In genomic region chr12:87328025-87328424, GRCm38 (mm10) we compare ENCODE assay signal across 15 mouse cellular contexts. TPM values are rescaled to one million over a fixed set of nuclear protein-coding genes. Genes with fewer than 3 reads are reported as not detected.
A peak's percentile ranks its signal among the peaks of the same experiment; 100 is the strongest.
DNase-seq lines count a peak whose midpoint lies in the region; ATAC-seq and TF ChIP-seq lines count a peak whose summit lies in the region.
"Had no signal": no experiment of that assay in that cellular context is flagged by ENCODE, and none has a peak within 500 bp of the region (broad histone marks: within the 10 kb centered on the region; RNA-seq: fewer than 3 reads in every experiment).

No protein-coding gene starts in this region.

- no peak for TF ChIP-seq EP300 in lung, postnatal 0 days (IDR thresholded peaks at IDR 0.05)

- WGBS in lung, postnatal 0 days: 52% methylated on average over 4 of the region's 4 CpGs
- 61% methylated on average over 4 of the region's 4 CpGs for WGBS in lung, adult 2 months
- WGBS in forebrain, embryonic 15.5 days: 8% methylated on average over 4 of the region's 4 CpGs
- WGBS in stomach, embryonic 16.5 days: 54% methylated on average over 4 of the region's 4 CpGs

- TF ChIP-seq POLR2A in lung, adult 2 months (IDR thresholded peaks at IDR 0.05; ENCODE audit: borderline replicate concordance, extremely low read depth, low read depth, low read length): no peak

- peaks cover 6% of the 10 kb centered on the region; the same call in 1 of the 2 replicates for H3K4me1 ChIP-seq in lung, postnatal 0 days (ENCODE audit: insufficient read depth, low read depth, low read length)
- H3K4me1 ChIP-seq in lung, adult 2 months (ENCODE audit: control insufficient read depth, insufficient read depth, low read length): no peaks in the 10 kb centered on the region; the same call in 1 of the 2 replicates
- H3K4me1 ChIP-seq in forebrain, embryonic 15.5 days: peaks cover 20% of the 10 kb centered on the region
- H3K4me1 ChIP-seq in stomach, embryonic 16.5 days (ENCODE audit: control insufficient read depth, insufficient read depth, low read length): peaks cover 7% of the 10 kb centered on the region; the same call in 1 of the 2 replicates

- no peak overlapping the region for H3K27ac ChIP-seq in lung, postnatal 0 days (ENCODE audit: low read length)
- no peak overlapping the region for H3K27ac ChIP-seq in forebrain, embryonic 15.5 days (replicated peaks)
- no peak overlapping the region for H3K27ac ChIP-seq in stomach, embryonic 16.5 days (ENCODE audit: low read length)
- H3K27ac ChIP-seq: left cerebral cortex, adult 2 months; limb, embryonic 12.5 days; liver, embryonic 14.5 days had no signal

- H3K4me3 ChIP-seq in lung, postnatal 0 days (ENCODE audit: low read depth, low read length): no peak overlapping the region
- H3K4me3 ChIP-seq in lung, adult 2 months (replicated peaks; ENCODE audit: extremely low read depth, low read depth, low read length): no peak overlapping the region
- H3K4me3 ChIP-seq in forebrain, embryonic 15.5 days: no peak overlapping the region
- H3K4me3 ChIP-seq in stomach, embryonic 16.5 days (replicated peaks; ENCODE audit: low read length): no peak overlapping the region
- H3K4me3 ChIP-seq: left cerebral cortex, adult 2 months; limb, embryonic 12.5 days had no signal

- no peaks in the 10 kb centered on the region for H3K9me3 ChIP-seq in lung, postnatal 0 days (ENCODE audit: low read length)
- H3K9me3 ChIP-seq in forebrain, embryonic 15.5 days: no peaks in the 10 kb centered on the region
- H3K9me3 ChIP-seq in stomach, embryonic 16.5 days (replicated peaks; ENCODE audit: control insufficient read depth, low read length): no peaks in the 10 kb centered on the region
- H3K9me3 ChIP-seq: limb, embryonic 12.5 days had no signal

- no peak overlapping the region for H3K9ac ChIP-seq in lung, postnatal 0 days (replicated peaks; ENCODE audit: low read depth)
- no peak overlapping the region for H3K9ac ChIP-seq in forebrain, embryonic 15.5 days (replicated peaks)
- H3K9ac ChIP-seq in stomach, embryonic 16.5 days (ENCODE audit: low read length): 0 out of 2 replicates have a peak overlapping the region, but pooled peaks have one; percentile 7
- H3K9ac ChIP-seq: limb, embryonic 12.5 days; liver, embryonic 14.5 days had no signal

- TF ChIP-seq CTCF in lung, postnatal 0 days (IDR thresholded peaks at IDR 0.05): no peak
- TF ChIP-seq CTCF in lung, adult 2 months (IDR thresholded peaks at IDR 0.05; ENCODE audit: insufficient read depth, low read length): no peak

- peaks cover 6% of the 10 kb centered on the region; the same call in 1 of the 2 replicates for H3K36me3 ChIP-seq in lung, postnatal 0 days (ENCODE audit: insufficient read depth, low read length)
- H3K36me3 ChIP-seq in forebrain, embryonic 15.5 days: no peaks in the 10 kb centered on the region
- no peaks in the 10 kb centered on the region for H3K36me3 ChIP-seq in stomach, embryonic 16.5 days (ENCODE audit: control insufficient read depth, insufficient read depth, low read length)

- H3K27me3 ChIP-seq in lung, postnatal 0 days (replicated peaks; ENCODE audit: insufficient read depth, low read length): no peaks in the 10 kb centered on the region
- no peaks in the 10 kb centered on the region for H3K27me3 ChIP-seq in forebrain, embryonic 15.5 days
- H3K27me3 ChIP-seq in stomach, embryonic 16.5 days (ENCODE audit: control insufficient read depth, insufficient read depth, low read length): no peaks in the 10 kb centered on the region
- H3K27me3 ChIP-seq: limb, embryonic 12.5 days had no signal

- H3K4me2 ChIP-seq in lung, postnatal 0 days (replicated peaks; ENCODE audit: low read depth, low read length): no peak overlapping the region
- H3K4me2 ChIP-seq in forebrain, embryonic 15.5 days (replicated peaks): no peak overlapping the region
- no peak overlapping the region for H3K4me2 ChIP-seq in stomach, embryonic 16.5 days (ENCODE audit: low read depth, low read length)

- intact Hi-C loops in heart, postnatal 36 days (cut with DNase I): no loop called here

- DNase-seq in embryo, embryonic 11 days: peak; percentile 4
- no peak for DNase-seq in embryo, embryonic 9.5 days (ENCODE audit: extremely low spot score)
- peak; percentile 9 for DNase-seq in lung, postnatal 0 days (ENCODE audit: low spot score)
- DNase-seq in lung, adult 2 months: no peak
- DNase-seq in urinary bladder, adult 2 months (ENCODE audit: low spot score): no peak
- DNase-seq in heart, postnatal 36 days: no peak
- DNase-seq: adrenal gland, postnatal 10 days; cerebellum, adult 18-20 months; heart, adult 18-20 months; lung, postnatal 14 days had no signal

- no peak for ATAC-seq in lung, postnatal 0 days
- ATAC-seq in forebrain, embryonic 15.5 days (replicated peaks): peak; percentile 48
- no peak for ATAC-seq in stomach, embryonic 16.5 days (ENCODE audit: insufficient read depth, low FRiP score)

RNA-seq across cellular contexts. Expression of gene Ism2, which starts 28.5 kb away (rescaled TPM):
- 0.75 and 2.2 TPM in 2 replicates for polyA plus RNA-seq in lung, postnatal 0 days (2015; fragmentation: Nextera tagmentation; extraction: Ambion mirVana)
- polyA plus RNA-seq in lung, adult 2 months (2012; rRNA removed): 0.38 and 0.56 TPM in 2 replicates
- polyA plus RNA-seq in forebrain, embryonic 15.5 days (2015; fragmentation: Nextera tagmentation; extraction: Ambion mirVana): 0.49 and 1.4 TPM in 2 replicates
- polyA plus RNA-seq in stomach, embryonic 16.5 days (2015; fragmentation: Nextera tagmentation; extraction: Ambion mirVana): 0.42 and 0.53 TPM in 2 replicates
- polyA plus RNA-seq in urinary bladder, adult 2 months (2012; rRNA removed): 0.26 and 0.44 TPM in 2 replicates
- not detected for total RNA-seq in heart, postnatal 36 days (2021)
- total RNA-seq: heart, adult 18-20 months had no signal

Comparison
In these comparisons a context has a peak if more than half of its experiments do, and no peak if none do; other contexts are left out.
1. DNase-seq: peak in embryo, embryonic 11 days (single experiment) and lung, postnatal 0 days (single experiment); none in embryo, embryonic 9.5 days (single experiment), lung, adult 2 months (single experiment), urinary bladder, adult 2 months (single experiment) and heart, postnatal 36 days (0 of 2).